Mouse (Mus musculus) effector memory CD4-positive, alpha-beta T cell, adult 7 months (primary cell): ENCODE data around the gene a. TPM values are rescaled to one million over a fixed set of nuclear protein-coding genes. Genes with fewer than 3 reads are reported as not detected.

Experiments
- polyA plus RNA-seq: library from polyadenylated mRNA; unstranded; fragments of 100-300 nt; shearing (Covaris generic); gene quantifications from one replicate; pipeline ENCODE4 v1.2.1, GENCODE M21; 2017

Gene a
- polyA plus RNA-seq = 0.79 TPM

DNA sequence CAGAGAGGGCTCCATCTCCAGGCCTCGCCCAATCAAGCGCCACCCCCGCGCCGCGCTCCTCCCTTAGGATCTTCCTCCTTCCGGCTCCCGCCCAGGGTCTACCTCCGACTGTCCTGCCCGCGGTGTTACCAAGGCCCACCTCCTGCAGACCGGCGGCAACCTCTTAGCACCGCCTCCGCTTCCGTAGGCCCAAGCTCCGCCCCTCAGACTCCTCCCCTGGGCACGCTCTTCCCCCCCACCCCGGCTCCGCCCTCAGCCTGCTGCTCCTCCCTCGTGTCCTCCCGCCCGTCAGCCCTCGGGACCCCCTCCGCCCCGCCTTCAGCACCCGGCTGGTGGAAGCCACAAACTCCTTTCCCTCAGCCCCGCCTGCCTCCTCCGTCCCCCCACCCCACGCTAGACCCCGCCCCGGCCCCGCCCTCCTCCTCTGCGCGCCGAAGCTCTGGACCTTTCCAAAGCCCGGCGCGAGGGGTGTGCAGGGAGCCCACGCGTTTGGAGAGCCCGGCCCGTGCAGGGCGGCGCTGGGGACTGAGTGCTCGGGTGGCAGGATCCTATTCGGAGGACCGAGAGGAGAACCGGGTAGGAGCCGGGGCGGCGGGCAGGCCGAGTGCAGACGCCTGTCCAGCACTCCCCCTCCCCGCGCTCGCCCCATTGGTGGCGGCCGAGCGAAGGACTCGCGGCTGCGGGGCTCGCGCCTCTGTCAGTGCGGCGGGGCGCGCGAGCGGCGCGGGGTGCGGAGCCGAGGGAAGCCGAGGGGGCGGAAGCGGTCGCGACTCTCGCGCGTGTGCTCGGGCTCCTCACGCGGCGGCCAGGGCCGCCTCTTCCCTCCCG lies at the start of gene a, which contains the start of gene Raly:
a (plus strand) TSS at position 747 of the 828 bp plus-strand sequence.
Raly (plus strand) TSS at position 441 of the 828 bp plus-strand sequence.

DNA sequence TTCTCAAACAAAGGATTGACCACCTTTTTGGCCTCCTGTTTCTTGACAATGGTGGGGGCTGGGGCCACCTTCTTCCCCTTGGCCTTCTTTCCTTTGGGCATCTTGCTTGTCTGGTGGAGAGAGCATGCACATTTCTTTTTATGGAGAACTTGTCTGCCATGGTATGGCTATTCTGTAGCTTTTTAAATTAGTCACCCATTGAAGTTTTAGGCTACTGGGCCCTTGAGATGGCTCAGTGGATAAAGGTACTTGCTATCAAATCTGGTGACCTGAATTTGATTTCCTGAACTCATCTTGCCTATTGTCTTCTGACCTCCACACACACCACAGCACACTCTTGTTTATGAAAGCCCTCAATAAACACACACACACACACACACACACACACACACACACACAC lies 21.3 kb upstream of the a start, which contains the start of gene Gm14214:
Gm14214 (minus strand) TSS at position 101 of the 400 bp plus-strand sequence.

DNA sequence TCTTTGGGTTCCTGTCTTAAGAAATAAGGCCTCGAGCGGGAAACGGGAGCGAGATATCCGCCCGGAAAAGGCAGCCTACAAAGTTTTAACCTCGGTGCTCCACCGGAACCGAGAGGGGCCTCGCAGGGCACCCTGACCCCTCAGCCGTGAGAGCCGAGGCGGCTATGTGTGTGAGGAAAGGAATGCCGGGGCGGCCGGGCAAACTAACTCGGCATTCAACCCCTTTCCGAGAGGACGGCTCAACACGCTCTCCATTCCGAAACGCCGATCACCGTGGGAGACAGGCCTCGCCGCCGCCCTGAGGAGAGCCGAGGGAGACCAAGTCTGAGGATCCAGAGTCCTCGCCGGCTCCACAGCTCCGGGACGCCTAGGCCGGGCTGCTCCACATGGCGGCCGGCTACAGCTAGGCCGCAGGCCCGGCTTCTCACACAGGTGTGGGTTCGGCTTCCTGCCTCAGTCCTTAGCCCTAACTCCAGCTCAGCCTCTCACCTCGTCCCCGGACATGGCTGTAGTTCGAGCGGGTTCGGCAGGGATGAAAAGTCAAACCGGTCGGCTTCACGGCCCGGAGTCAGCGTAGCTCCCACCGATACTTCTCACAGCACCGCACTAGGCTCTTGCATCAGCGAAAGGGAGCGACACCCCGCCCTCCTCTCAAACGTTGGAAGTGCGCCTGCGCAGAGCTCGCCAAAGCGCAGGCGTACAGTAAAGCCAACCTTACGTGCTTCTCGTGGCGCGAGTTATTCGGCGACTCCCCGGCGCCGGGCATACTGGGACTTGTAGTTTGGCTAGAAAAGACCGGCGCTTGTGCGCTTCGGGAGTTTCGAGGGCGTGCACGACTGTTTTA lies 101.2 kb downstream of the a start, which contains the start of gene Eif2s2:
Eif2s2 (minus strand) TSS at position 735 of the 844 bp plus-strand sequence.

DNA sequence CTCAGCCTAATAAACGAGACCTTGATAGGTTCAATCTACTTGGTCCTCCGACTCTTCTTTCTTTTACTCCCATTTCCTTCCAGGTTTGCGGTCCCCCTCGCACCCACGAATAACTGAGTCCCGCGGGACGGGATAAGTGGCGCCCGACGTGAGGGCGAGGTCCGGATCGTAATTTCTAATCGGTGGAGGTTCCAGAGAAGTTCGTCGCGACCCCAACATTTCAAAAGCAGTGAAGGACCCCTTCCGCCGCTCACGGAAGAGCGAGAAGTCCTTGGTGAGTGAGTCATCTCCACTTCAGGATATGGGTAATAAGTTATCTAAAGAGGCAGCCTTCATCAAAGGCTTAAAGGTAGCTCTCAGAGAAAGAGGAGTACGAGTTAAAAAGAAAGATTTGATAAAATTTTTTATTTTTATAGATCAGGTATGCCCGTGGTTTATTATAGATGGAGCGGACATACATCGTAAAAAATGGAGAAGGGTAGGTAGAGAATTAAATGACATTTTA lies 227.1 kb downstream of the a start, which contains the start of gene Gm14226:
Gm14226 (plus strand) TSS at position 16 of the 505 bp plus-strand sequence.

DNA sequence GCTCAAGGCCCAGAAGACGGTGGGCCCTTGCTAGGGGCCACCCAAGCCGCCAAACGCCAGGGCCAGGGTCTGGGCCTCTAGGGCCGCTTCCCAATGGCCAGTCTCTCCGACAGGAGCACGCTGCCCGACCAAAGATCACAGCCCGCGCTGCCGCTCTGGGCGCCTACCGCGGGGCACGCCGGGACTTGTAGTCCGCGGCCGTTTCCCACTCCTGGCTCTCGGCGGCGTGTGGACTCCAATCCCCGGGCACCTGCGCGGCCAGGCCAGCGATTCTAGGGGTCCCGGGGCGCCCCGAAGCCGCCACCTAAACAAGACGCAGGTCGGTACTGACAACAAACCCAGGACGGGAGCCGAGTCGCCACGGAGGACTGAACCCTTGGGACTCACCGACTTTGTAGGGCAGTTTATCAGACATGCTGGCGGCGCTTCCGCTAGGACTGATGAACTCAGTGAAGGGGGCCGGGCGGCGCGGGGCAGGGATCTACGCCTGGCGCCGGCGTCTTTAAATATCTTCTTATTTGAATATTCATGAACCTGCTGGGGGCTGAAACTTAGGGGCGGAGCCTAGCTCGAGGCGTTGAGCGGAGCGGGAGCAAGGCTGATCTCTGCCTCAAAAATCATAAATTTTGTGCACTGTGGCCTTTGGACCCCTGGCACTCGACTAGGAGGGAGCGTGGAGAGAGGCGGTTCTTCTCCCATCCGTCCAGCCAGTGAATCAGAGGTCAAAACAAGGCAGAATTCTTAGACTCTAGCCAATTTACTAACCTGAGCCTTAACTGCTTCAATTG lies 283.0 kb downstream of the a start, which contains the start of gene Ahcy:
Ahcy (minus strand) TSS at position 520 of the 788 bp plus-strand sequence.

Other genes starting within 250 kb of the a start
- gene 1700003F12Rik, start 244.3 kb upstream of the a start, polyA plus RNA-seq = not detected
- gene Actl10, start 239.6 kb upstream of the a start, polyA plus RNA-seq = not detected
- not detected for gene Necab3, start 232.5 kb upstream of the a start, polyA plus RNA-seq
- gene E2f1, start 221.5 kb upstream of the a start, polyA plus RNA-seq = 1.3 TPM
- 8.7 TPM for gene Pxmp4, start 187.7 kb upstream of the a start, polyA plus RNA-seq
- gene Zfp341, start 178.1 kb upstream of the a start, polyA plus RNA-seq = 0.60 TPM
- not detected for gene 4930519P11Rik, start 178.0 kb upstream of the a start, polyA plus RNA-seq
- 17.2 TPM for gene Chmp4b, start 139.7 kb upstream of the a start, polyA plus RNA-seq
- not detected for gene Gm14214, start 21.4 kb upstream of the a start, polyA plus RNA-seq
- 79.6 TPM for gene Raly, start 306 bp upstream of the a start, polyA plus RNA-seq
- gene Eif2s2, start 101.5 kb downstream of the a start, polyA plus RNA-seq = 64.6 TPM
- gene Gm14226, start 226.9 kb downstream of the a start, polyA plus RNA-seq = 0.20 TPM